Mouse (Mus musculus) neural tube, embryonic 15.5 days (tissue): ENCODE data around the gene Slain2. TPM values are rescaled to one million over a fixed set of nuclear protein-coding genes. Genes with fewer than 3 reads are reported as not detected.
"Not testable (repeated sequence)": the region's sequence is repeated elsewhere in the genome, so short reads cannot be mapped to it uniquely, and the experiment has no call there.

ENCODE experiments used
- ATAC-seq: fragments of 200-750 bp; cut with Nextera tagmentation; 2 replicates; pipeline ENCODE4 v1.8.0; 2017; ENCODE audit warnings: mild to moderate bottlenecking, moderate TSS enrichment, moderate library complexity; ENCODE audit not compliant: low FRiP score
- H3K27ac ChIP-seq: fragments of 300-500 bp; sonication (generic); replicated peaks from 2 replicates; pipeline ENCODE4 v1.5.1; 2015; ENCODE audit warnings: mild to moderate bottlenecking, inconsistent platforms
- H3K27me3 ChIP-seq: fragments of 300-500 bp; sonication (generic); replicated peaks from 2 replicates; pipeline ENCODE4 v1.6.1; 2015; ENCODE audit warnings: inconsistent platforms
- H3K36me3 ChIP-seq: fragments of 300-500 bp; sonication (generic); 2 replicates; pipeline ENCODE4 v1.6.1; 2015; ENCODE audit warnings: inconsistent platforms
- H3K4me1 ChIP-seq: fragments of 300-500 bp; sonication (generic); 2 replicates; pipeline ENCODE4 v1.6.1; 2015; ENCODE audit warnings: inconsistent platforms
- H3K4me2 ChIP-seq: fragments of 300-500 bp; sonication (generic); 2 replicates; pipeline ENCODE4 v1.6.1; 2015; ENCODE audit warnings: inconsistent platforms, mild to moderate bottlenecking, moderate library complexity
- H3K4me3 ChIP-seq: fragments of 300-500 bp; sonication (generic); replicated peaks from 2 replicates; pipeline ENCODE4 v1.5.1; 2015; ENCODE audit warnings: mild to moderate bottlenecking, inconsistent platforms
- H3K9ac ChIP-seq: fragments of 300-500 bp; sonication (generic); replicated peaks from 2 replicates; pipeline ENCODE4 v1.6.1; 2015; ENCODE audit warnings: mild to moderate bottlenecking, inconsistent platforms
- H3K9me3 ChIP-seq: fragments of 300-500 bp; sonication (generic); replicated peaks from 2 replicates; pipeline ENCODE4 v1.6.1; 2016; ENCODE audit warnings: inconsistent platforms
- WGBS: fragments of 180-500 bp; shearing (Covaris S2); methylation state at CpG from one replicate; pipeline ENCODE4 v1.1.7; 2015; ENCODE audit warnings: mixed read lengths; 5-methylcytosine and 5-hydroxymethylcytosine counted together
- polyA plus RNA-seq: library from polyadenylated mRNA; unstranded; fragments of >200 nt; fragmentation: Nextera tagmentation; extraction: Ambion mirVana; gene quantifications from 2 replicates; pipeline ENCODE4 v1.2.1, GENCODE M21; 2015

Slain2 gene
- polyA plus RNA-seq, 1 experiment from 2014 or later, result 15.3 TPM

DNA sequence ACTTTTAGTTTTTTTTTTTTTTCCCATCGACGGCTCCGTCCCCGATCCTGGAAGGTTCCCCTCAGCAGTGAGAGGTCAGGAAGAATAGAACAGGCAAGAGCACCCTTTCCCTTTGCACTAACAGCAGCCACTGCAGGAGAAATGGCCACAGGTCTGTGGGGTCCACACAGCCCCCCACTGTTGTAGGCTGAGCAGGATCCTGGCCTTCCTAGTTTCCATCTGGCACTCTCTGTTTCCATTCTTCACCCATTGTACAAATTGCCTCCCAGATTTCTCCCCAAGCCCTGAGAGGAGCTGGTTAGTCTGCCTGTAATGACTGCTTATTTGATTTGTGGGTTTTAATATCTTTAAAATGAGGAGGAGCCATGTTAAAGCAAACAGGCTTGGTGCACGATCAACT lies 89.9 kb downstream of the Slain2 start:
- Histone ChIP-seq H3K9ac (no peak overlapping the region), H3K4me1 (peaks cover 9% of the 10 kb centered on the region), H3K9me3 (no peaks in the 10 kb centered on the region), H3K27ac (no peak overlapping the region), H3K27me3 (peaks cover 10% of the 10 kb centered on the region; the same call in 1 of the 2 replicates), H3K36me3 (no peaks in the 10 kb centered on the region), H3K4me2 (no peak overlapping the region), H3K4me3 (no peak overlapping the region)
- no peak for ATAC-seq
- 83% methylated on average over 5 of the region's 5 CpGs for WGBS

DNA sequence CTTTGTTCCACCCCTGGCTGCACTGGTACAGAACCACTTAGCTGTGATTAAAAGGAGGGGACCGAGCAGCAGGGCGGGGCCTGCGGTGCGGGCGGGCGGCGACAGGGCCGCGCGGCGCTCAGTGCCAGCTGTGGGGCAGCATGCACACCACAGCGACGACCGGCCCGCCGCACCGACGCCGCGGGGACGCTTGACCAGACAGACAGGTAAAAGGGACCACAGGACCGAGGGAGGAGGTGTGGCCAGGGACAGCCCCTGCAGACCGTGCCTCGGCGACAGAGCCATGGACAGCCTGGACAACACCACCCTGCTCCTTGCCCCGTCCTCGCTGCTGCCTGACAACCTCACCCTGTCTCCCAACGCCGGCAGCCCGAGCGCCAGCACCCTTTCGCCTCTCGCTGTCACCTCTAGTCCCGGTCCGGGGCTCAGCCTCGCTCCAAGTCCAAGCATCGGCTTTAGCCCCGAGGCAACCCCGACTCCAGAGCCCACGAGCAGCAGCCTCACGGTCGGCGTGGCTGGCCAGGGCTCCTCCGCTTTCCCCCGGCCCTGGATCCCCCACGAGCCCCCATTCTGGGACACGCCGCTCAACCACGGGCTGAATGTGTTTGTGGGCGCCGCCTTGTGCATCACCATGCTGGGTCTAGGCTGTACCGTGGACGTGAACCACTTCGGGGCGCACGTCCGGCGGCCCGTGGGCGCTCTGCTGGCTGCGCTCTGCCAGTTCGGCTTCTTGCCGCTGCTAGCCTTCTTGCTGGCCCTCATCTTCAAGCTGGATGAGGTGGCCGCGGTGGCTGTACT lies 92.9 kb downstream of the Slain2 start, which contains the start of gene Slc10a4:
TSS of gene Slc10a4 (plus strand) at position 100 of the 798 bp plus-strand sequence.
- H3K27ac ChIP-seq, result no peak within 1 kb of the TSS
- 5% methylated on average over 65 of the region's 65 CpGs for WGBS

DNA sequence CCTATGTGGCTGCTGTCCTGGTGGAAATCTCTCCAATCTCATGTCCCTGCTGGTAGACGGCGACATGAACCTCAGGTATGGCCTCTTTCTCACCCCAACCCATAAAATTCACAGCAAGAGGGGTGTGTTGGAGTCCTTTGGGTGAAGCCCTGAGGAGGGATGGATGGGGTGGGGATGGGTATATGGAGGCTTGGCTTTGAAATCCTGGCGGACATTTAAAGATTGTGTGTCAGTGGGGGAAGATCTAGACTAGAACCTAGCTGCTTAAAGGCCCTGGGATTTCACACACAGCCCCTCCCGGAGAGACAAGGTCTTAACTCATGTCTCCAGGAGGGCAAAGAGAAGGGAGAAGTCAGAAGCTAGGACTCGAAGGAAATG lies 93.5 kb downstream of the Slain2 start:
- peaks cover 10% of the 10 kb centered on the region; the same call in 1 of the 2 replicates for H3K27me3 ChIP-seq
- 37% methylated on average over 5 of the region's 5 CpGs for WGBS
- peaks cover 9% of the 10 kb centered on the region for H3K4me1 ChIP-seq
- no peak overlapping the region for H3K27ac ChIP-seq
- no peaks in the 10 kb centered on the region for H3K9me3 ChIP-seq
- no peak overlapping the region for H3K9ac ChIP-seq
- H3K4me3 ChIP-seq, result peak overlapping the region; percentile 47
- peak overlapping the region; percentile 77 for H3K4me2 ChIP-seq
- no peaks in the 10 kb centered on the region for H3K36me3 ChIP-seq
- 0 out of 2 replicates have a peak, but pooled peaks have one; percentile 10 for ATAC-seq

More for the DNA sequence above, 92.9 kb downstream of the Slain2 start, which contains the start of gene Slc10a4:
- H3K9ac ChIP-seq, result peak within 1 kb of the TSS; percentile 51
- peaks cover 9% of the 10 kb centered on the region for H3K4me1 ChIP-seq
- H3K4me2 ChIP-seq, result peak within 1 kb of the TSS; percentile 77
- no peaks in the 10 kb centered on the region for H3K36me3 ChIP-seq
- peak; percentile 84 for ATAC-seq
- H3K9me3 ChIP-seq, result no peaks in the 10 kb centered on the region
- H3K4me3 ChIP-seq, result peak within 1 kb of the TSS; percentile 47
- H3K27me3 ChIP-seq, result peaks cover 10% of the 10 kb centered on the region; the same call in 1 of the 2 replicates

DNA sequence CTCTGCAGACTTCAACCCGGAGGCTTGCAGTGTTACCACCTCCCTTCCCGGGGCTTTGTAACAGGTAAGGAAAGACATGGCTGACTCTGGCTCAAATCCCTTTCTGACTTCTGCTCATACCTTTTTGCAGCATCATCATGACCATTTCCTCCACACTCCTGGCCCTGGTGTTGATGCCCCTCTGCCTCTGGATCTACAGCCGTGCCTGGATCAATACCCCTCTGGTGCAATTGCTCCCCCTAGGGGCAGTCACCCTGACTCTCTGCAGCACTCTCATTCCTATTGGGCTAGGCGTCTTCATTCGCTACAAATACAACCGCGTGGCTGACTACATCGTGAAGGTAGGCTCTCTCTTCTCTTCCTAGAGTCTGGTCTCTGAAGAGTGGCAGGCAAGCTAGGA lies 94.1 kb downstream of the Slain2 start:
- H3K36me3 ChIP-seq, H3K27me3 ChIP-seq, H3K9ac ChIP-seq, H3K4me3 ChIP-seq, H3K27ac ChIP-seq, H3K4me1 ChIP-seq, H3K9me3 ChIP-seq, ATAC-seq: not testable (repeated sequence)
- peak overlapping the region; percentile 77; the same call in 1 of the 2 replicates for H3K4me2 ChIP-seq
- WGBS, result 44% methylated on average over 8 of the region's 8 CpGs

DNA sequence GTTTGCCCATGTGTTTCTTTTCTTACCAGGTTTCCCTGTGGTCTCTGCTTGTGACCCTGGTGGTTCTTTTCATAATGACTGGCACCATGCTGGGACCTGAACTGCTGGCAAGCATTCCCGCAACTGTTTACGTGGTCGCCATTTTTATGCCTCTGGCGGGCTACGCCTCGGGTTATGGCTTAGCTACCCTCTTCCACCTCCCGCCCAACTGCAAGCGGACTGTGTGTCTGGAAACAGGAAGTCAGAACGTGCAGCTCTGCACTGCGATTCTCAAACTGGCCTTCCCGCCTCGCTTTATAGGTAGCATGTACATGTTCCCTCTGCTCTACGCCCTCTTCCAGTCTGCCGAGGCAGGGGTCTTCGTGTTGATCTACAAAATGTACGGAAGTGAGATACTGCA lies 97.7 kb downstream of the Slain2 start:
- not testable (repeated sequence) for ATAC-seq, H3K9me3 ChIP-seq, H3K27ac ChIP-seq, H3K9ac ChIP-seq, H3K36me3 ChIP-seq, H3K4me2 ChIP-seq, H3K4me3 ChIP-seq, H3K27me3 ChIP-seq
- WGBS, result 92% methylated on average over 16 of the region's 16 CpGs
- peaks cover 11% of the 10 kb centered on the region for H3K4me1 ChIP-seq

DNA sequence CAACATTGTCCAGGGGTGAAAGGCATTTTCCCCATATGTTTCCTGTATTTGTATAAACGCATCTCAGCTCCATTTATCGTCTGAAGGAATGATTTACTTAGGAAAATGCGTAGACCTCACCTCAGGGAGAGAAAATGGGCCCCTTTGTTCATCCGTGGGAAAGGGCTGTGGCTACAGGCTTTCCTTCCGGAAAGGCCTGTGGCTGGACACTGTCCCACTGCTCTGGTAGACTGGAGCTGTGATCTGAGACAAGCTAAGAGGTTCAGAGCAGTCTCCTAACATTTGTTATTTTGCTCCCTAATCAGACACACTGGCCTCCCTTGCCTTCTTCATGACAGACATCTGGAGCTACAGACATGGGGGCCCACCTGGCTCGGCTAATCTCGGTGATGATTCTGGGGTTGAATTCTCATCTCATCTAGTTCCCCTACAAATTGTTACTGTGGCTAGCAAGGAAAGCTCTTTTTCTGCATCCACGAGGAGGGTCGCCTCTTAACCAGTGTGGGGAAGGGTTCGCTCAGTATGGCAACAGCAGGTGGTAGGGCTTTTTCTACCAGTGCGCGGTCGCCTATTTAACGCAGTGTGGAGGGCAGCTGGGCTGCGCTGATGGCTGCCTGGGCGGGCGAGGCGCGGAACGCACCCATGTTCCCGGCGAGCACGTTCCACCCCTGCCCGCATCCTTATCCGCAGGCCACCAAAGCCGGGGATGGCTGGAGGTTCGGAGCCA lies 98.9 kb downstream of the Slain2 start:
- H3K4me1 ChIP-seq, H3K9me3 ChIP-seq, H3K27me3 ChIP-seq, H3K27ac ChIP-seq, H3K36me3 ChIP-seq, H3K9ac ChIP-seq: not testable (repeated sequence)
- peak; percentile 30 for ATAC-seq
- Histone ChIP-seq H3K4me2 (peak overlapping the region; percentile 54), H3K4me3 (peak overlapping the region; percentile 32)
- WGBS, result 23% methylated on average over 22 of the region's 27 CpGs

DNA sequence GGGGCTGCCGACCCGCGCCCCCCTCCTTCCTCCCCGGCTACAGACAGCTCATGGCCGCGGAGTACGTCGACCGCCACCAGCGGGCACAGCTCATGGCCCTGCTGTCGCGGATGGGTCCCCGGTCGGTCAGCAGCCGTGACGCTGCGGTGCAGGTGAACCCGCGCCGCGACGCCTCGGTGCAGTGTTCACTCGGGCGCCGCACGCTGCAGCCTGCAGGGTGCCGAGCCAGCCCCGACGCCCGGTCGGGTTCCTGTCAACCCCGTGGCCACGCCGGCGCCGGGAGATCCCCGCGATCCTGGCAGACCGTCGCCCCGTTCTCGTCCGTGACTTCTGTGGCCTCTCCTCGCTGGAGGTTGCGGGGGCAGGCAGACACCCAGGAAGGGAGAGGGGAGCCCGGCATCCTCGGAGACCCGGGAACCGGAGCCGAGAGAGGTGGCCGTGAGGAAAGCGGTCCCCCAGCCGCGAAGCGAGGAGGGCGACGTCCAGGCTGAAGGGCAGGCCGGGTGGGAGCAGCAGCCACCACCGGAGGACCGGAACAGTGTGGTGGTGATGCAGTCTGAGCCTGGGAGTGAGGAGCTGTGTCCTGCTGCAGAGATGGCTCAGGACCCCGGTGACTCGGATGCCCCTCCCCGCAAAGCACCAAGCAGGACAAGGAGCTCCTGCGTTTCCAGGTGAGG lies 99.6 kb downstream of the Slain2 start:
- Histone ChIP-seq H3K4me2 (peak overlapping the region; percentile 54), H3K4me3 (peak overlapping the region; percentile 32)
- not testable (repeated sequence) for H3K9ac ChIP-seq, H3K27me3 ChIP-seq, H3K9me3 ChIP-seq, H3K4me1 ChIP-seq, H3K27ac ChIP-seq, H3K36me3 ChIP-seq
- ATAC-seq, result peak; percentile 68
- 4% methylated on average over 27 of the region's 65 CpGs for WGBS

DNA sequence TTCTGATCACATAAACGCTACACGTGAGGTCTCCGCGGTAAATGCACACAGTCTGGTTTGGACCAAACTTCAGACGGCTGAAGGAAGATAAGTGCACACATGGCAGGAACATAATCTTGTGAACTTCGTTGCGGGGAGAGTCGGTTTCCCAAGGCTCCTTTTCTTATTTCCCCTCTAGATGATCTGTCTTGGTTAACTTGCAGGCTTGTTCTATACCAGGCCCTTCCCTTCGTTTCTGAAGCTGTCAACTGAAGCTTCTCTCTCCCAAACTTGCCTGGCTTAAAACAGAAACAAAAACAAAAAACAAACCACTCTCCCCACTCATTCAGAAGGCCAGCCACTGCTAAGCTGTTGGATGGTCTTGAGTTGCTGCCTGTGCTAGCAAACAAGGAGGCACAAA lies 100.6 kb downstream of the Slain2 start:
- Histone ChIP-seq H3K27ac (no peak overlapping the region), H3K36me3 (no peaks in the 10 kb centered on the region), H3K9ac (no peak overlapping the region), H3K27me3 (no peaks in the 10 kb centered on the region), H3K4me1 (peaks cover 4% of the 10 kb centered on the region; the same call in 1 of the 2 replicates), H3K4me3 (no peak overlapping the region), H3K4me2 (no peak overlapping the region), H3K9me3 (no peaks in the 10 kb centered on the region)
- no peak for ATAC-seq
- 34% methylated on average over 9 of the region's 9 CpGs for WGBS

DNA sequence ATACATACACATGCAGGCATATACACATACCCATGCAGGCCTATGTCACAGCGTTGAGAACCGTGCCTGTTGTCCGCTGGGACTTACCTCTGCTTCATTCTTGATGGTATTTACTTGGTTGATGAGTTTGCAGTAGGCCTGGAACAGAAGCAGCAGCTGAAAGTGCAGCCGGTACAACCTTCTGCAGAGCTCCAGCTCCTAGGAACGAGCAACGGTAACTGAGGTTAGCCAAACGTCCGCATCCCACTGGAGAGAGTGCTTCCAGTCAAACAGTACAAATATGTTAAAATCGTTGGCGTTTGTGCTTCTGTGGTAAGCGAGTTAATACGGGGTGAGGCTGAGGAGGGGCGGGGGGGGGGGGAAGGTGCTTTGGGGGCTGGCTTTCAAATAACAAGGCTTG lies 109.7 kb downstream of the Slain2 start:
- H3K9ac ChIP-seq, result no peak overlapping the region
- H3K4me2 ChIP-seq, result no peak overlapping the region
- no peaks in the 10 kb centered on the region for H3K27me3 ChIP-seq
- H3K4me3 ChIP-seq, result no peak overlapping the region
- 96% methylated on average over 13 of the region's 13 CpGs for WGBS
- ATAC-seq, result no peak
- no peaks in the 10 kb centered on the region for H3K4me1 ChIP-seq
- peaks cover 36% of the 10 kb centered on the region for H3K36me3 ChIP-seq
- H3K9me3 ChIP-seq, result no peaks in the 10 kb centered on the region
- no peak overlapping the region for H3K27ac ChIP-seq
